17 mouse cellular contexts compared by ENCODE assay signal in the genomic region with DNA sequence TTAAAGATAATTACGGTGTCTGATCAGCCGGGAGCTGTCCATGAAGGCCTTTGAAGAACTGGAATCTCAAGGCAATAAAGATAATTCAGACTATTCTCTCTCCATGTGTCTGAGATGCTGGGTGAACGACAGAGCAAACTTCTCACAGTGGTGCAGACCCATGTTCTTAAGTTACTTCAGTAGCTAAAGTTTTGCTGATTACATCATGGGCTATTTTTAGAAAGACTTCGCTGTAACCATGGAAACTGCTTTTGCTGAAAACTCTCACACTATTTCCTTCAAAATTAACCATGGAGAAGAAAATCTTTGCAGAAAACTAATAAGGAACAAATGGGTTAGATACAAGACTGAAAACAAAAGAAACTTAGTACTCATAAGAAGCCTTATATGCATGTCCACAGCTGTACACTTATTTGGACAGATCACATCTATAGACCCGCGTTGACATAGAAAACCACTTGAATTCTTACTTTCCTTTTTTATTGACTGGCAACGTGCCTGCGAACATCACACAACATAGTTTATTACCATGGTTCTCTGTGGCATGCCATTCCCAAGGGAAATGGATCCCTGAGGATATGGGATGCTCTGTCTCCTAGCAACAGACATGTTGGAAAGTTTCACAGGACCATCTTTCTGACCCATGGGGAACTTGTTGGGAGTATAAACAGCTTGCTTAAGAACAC.
DNase-seq lines count a peak whose midpoint lies in the region; ATAC-seq and TF ChIP-seq lines count a peak whose summit lies in the region.
"Had no signal": no experiment of that assay in that cellular context is flagged by ENCODE, and none has a peak within 500 bp of the region (broad histone marks: within the 10 kb centered on the region; RNA-seq: fewer than 3 reads in every experiment).

No protein-coding gene starts in this region.

- no peaks in the 10 kb centered on the region for H3K36me3 ChIP-seq in midbrain, embryonic 13.5 days
- H3K36me3 ChIP-seq in midbrain, embryonic 11.5 days (ENCODE audit: control insufficient read depth, insufficient read depth, low read length): no peaks in the 10 kb centered on the region
- H3K36me3 ChIP-seq in hindbrain, postnatal 0 days (ENCODE audit: insufficient read depth, low read length): no peaks in the 10 kb centered on the region
- H3K36me3 ChIP-seq: G1E; liver, embryonic 13.5 days; midbrain, embryonic 12.5 days had no signal

- H3K4me3 ChIP-seq in midbrain, embryonic 13.5 days (replicated peaks): no peak overlapping the region
- H3K4me3 ChIP-seq in midbrain, embryonic 11.5 days (ENCODE audit: low read depth, low read length): no peak overlapping the region
- H3K4me3 ChIP-seq in hindbrain, postnatal 0 days (ENCODE audit: low read length): no peak overlapping the region
- H3K4me3 ChIP-seq: gastrocnemius, adult 2 months; heart, adult 2 months; liver, embryonic 13.5 days; midbrain, embryonic 12.5 days had no signal

- intact Hi-C loops in heart, postnatal 36 days (cut with DNase I): no loop called here

- no peak for TF ChIP-seq POLR2A in brain, embryonic 14.5 days (IDR thresholded peaks at IDR 0.05; ENCODE audit: borderline replicate concordance, extremely low read depth, insufficient read depth, insufficient read length, poor library complexity, severe bottlenecking)

- 0 out of 2 replicates have a peak overlapping the region, but pooled peaks have one; percentile 19 for H3K27ac ChIP-seq in midbrain, embryonic 13.5 days
- no peak overlapping the region for H3K27ac ChIP-seq in midbrain, embryonic 11.5 days (ENCODE audit: low read depth, low read length)
- no peak overlapping the region for H3K27ac ChIP-seq in hindbrain, postnatal 0 days
- H3K27ac ChIP-seq: gastrocnemius, adult 2 months; heart, adult 2 months; liver, embryonic 13.5 days had no signal

- WGBS in midbrain, embryonic 13.5 days: 73% methylated on average over 8 of the region's 8 CpGs
- 82% methylated on average over 8 of the region's 8 CpGs for WGBS in midbrain, embryonic 11.5 days
- WGBS in hindbrain, postnatal 0 days: 43% methylated on average over 8 of the region's 8 CpGs

- DNase-seq in heart, adult 18-20 months: peak; percentile 0 to 2
- no peak for DNase-seq in heart, postnatal 36 days
- DNase-seq in midbrain, embryonic 11.5 days (ENCODE audit: low spot score, missing footprints): no peak
- peak; percentile 74 for DNase-seq in brain, embryonic 14.5 days (ENCODE audit: low read depth)
- peak; percentile 69 for DNase-seq in hindbrain, postnatal 0 days (ENCODE audit: low spot score)
- DNase-seq in layer of hippocampus, postnatal 14 days (ENCODE audit: low spot score in 2 of 2): no peak
- DNase-seq in adipocyte (ENCODE audit: low spot score): no peak
- DNase-seq: adrenal gland, postnatal 10 days; cerebellum, adult 9-11 months; gastrocnemius, adult 2 months; heart, adult 2 months; kidney, adult 8-10 months; liver, embryonic 13.5 days; thymus, postnatal 36 days had no signal

- H3K4me1 ChIP-seq in midbrain, embryonic 13.5 days (replicated peaks): peaks cover 28% of the 10 kb centered on the region
- no peaks in the 10 kb centered on the region for H3K4me1 ChIP-seq in midbrain, embryonic 11.5 days (ENCODE audit: control insufficient read depth, insufficient read depth, low read length)
- peaks cover 13% of the 10 kb centered on the region; the same call in 1 of the 2 replicates for H3K4me1 ChIP-seq in hindbrain, postnatal 0 days (ENCODE audit: insufficient read depth, low read length)
- H3K4me1 ChIP-seq: liver, embryonic 13.5 days had no signal

- H3K27me3 ChIP-seq in midbrain, embryonic 13.5 days: no peaks in the 10 kb centered on the region
- H3K27me3 ChIP-seq in midbrain, embryonic 11.5 days (ENCODE audit: control insufficient read depth, insufficient read depth, low read length): no peaks in the 10 kb centered on the region
- no peaks in the 10 kb centered on the region for H3K27me3 ChIP-seq in hindbrain, postnatal 0 days (ENCODE audit: insufficient read depth, low read length)
- H3K27me3 ChIP-seq: liver, embryonic 13.5 days; midbrain, embryonic 12.5 days had no signal

- no peak for ATAC-seq in midbrain, embryonic 13.5 days
- ATAC-seq in midbrain, embryonic 11.5 days (ENCODE audit: low FRiP score): no peak
- ATAC-seq in hindbrain, postnatal 0 days: peak; percentile 56

- H3K9me3 ChIP-seq in midbrain, embryonic 13.5 days: no peaks in the 10 kb centered on the region
- H3K9me3 ChIP-seq in midbrain, embryonic 11.5 days (ENCODE audit: control insufficient read depth, low read length): no peaks in the 10 kb centered on the region
- H3K9me3 ChIP-seq in hindbrain, postnatal 0 days (ENCODE audit: low read length): no peaks in the 10 kb centered on the region
- H3K9me3 ChIP-seq: midbrain, embryonic 12.5 days had no signal

- no peak overlapping the region for H3K9ac ChIP-seq in midbrain, embryonic 13.5 days (replicated peaks)
- no peak overlapping the region for H3K9ac ChIP-seq in midbrain, embryonic 11.5 days (ENCODE audit: low read length)
- no peak overlapping the region for H3K9ac ChIP-seq in hindbrain, postnatal 0 days (replicated peaks; ENCODE audit: low read length)
- H3K9ac ChIP-seq: liver, embryonic 13.5 days; midbrain, embryonic 12.5 days had no signal

- no peak for TF ChIP-seq CTCF in brain, embryonic 14.5 days (IDR thresholded peaks at IDR 0.05; ENCODE audit: borderline replicate concordance, extremely low read depth, insufficient read depth, insufficient read length)
- no peak for TF ChIP-seq CTCF in hindbrain, postnatal 0 days (IDR thresholded peaks at IDR 0.05; ENCODE audit: low read depth)

- no peak overlapping the region for H3K4me2 ChIP-seq in midbrain, embryonic 13.5 days (replicated peaks)
- no peak overlapping the region for H3K4me2 ChIP-seq in midbrain, embryonic 11.5 days
- H3K4me2 ChIP-seq in hindbrain, postnatal 0 days (ENCODE audit: low read depth, low read length): no peak overlapping the region
- H3K4me2 ChIP-seq: liver, embryonic 13.5 days; midbrain, embryonic 12.5 days had no signal

Comparison
In these comparisons a context has a peak if more than half of its experiments do, and no peak if none do; other contexts are left out.
1. DNase-seq: peak in heart, adult 18-20 months (2 of 2), brain, embryonic 14.5 days (single experiment) and hindbrain, postnatal 0 days (single experiment); none in heart, postnatal 36 days (0 of 2), midbrain, embryonic 11.5 days (single experiment), layer of hippocampus, postnatal 14 days (0 of 2) and adipocyte (single experiment).